Mouse (Mus musculus) lung, embryonic 16.5 days (tissue): ENCODE measurements at regions not wholly inside any gene's neighbourhood (a gene's known extent, or its start where the extent isn't known, plus 50 kb on each side); places are given as distances from the start of the nearest gene placed in this dataset.

ENCODE experiments used
- ATAC-seq: fragments of 200-750 bp; cut with Nextera tagmentation; 2 replicates; pipeline ENCODE4 v1.8.0; 2017; ENCODE audit warnings: low read depth, mild to moderate bottlenecking, moderate library complexity
- H3K27ac ChIP-seq: fragments of 300-500 bp; sonication (generic); 2 replicates; pipeline ENCODE4 v1.5.1; 2014; ENCODE audit warnings: mild to moderate bottlenecking, control low read depth, low read length
- H3K27me3 ChIP-seq: fragments of 300-500 bp; sonication (generic); 2 replicates; pipeline ENCODE4 v1.6.1; 2014; ENCODE audit warnings: low read depth, low read length, mixed read lengths; ENCODE audit not compliant: control insufficient read depth, insufficient read depth
- H3K36me3 ChIP-seq: fragments of 300-500 bp; sonication (generic); 2 replicates; pipeline ENCODE4 v1.6.1; 2014; ENCODE audit warnings: low read length; ENCODE audit not compliant: control insufficient read depth, insufficient read depth
- H3K4me1 ChIP-seq: fragments of 300-500 bp; sonication (generic); replicated peaks from 2 replicates; pipeline ENCODE4 v1.6.1; 2014; ENCODE audit warnings: low read length, mixed read lengths; ENCODE audit not compliant: control insufficient read depth, insufficient read depth
- H3K4me2 ChIP-seq: fragments of 300-500 bp; sonication (generic); 2 replicates; pipeline ENCODE4 v1.6.1; 2014; ENCODE audit warnings: low read depth, low read length, control low read depth
- H3K4me3 ChIP-seq: fragments of 300-500 bp; sonication (generic); 2 replicates; pipeline ENCODE4 v1.5.1; 2014; ENCODE audit warnings: mild to moderate bottlenecking, low read length, control low read depth
- H3K9ac ChIP-seq: fragments of 300-500 bp; sonication (generic); 2 replicates; pipeline ENCODE4 v1.6.1; 2014; ENCODE audit warnings: low read length, control low read depth
- H3K9me3 ChIP-seq: fragments of 300-500 bp; sonication (generic); 2 replicates; pipeline ENCODE4 v1.6.1; 2016; ENCODE audit warnings: low read length; ENCODE audit not compliant: control insufficient read depth
- WGBS: fragments of 180-500 bp; shearing (Covaris S2); extraction: QIAGEN DNeasy Blood & Tissue Kit; methylation state at CpG from one replicate; pipeline ENCODE4 v1.1.7; 2014; 5-methylcytosine and 5-hydroxymethylcytosine counted together

GRCm38 (mm10) chr16:95838886-95839430, 137.1 kb downstream of the Ets2 start:
- 16% methylated on average over 1 of the region's 1 CpGs for WGBS
- no peak overlapping the region for H3K9ac ChIP-seq

GRCm38 (mm10) chr16:95838478-95838846, 136.6 kb downstream of the Ets2 start:
- H3K9me3 ChIP-seq = no peaks in the 10 kb centered on the region
- no peak for ATAC-seq
- 95% methylated on average over 3 of the region's 3 CpGs for WGBS

More at GRCm38 (mm10) chr16:95838886-95839430, 137.1 kb downstream of the Ets2 start:
- ATAC-seq = no peak
- H3K27ac ChIP-seq = no peak overlapping the region
- no peak overlapping the region for H3K4me2 ChIP-seq
- no peak overlapping the region for H3K4me3 ChIP-seq
- no peaks in the 10 kb centered on the region for H3K27me3 ChIP-seq
- no peaks in the 10 kb centered on the region for H3K36me3 ChIP-seq
- peaks cover 17% of the 10 kb centered on the region for H3K4me1 ChIP-seq
- no peaks in the 10 kb centered on the region for H3K9me3 ChIP-seq

GRCm38 (mm10) chr16:95837723-95838477, 136.0 kb downstream of the Ets2 start:
- Histone ChIP-seq H3K9me3 (no peaks in the 10 kb centered on the region), H3K27me3 (no peaks in the 10 kb centered on the region), H3K27ac (no peak overlapping the region), H3K4me1 (peaks cover 24% of the 10 kb centered on the region), H3K9ac (no peak overlapping the region), H3K36me3 (no peaks in the 10 kb centered on the region), H3K4me2 (no peak overlapping the region), H3K4me3 (no peak overlapping the region)
- WGBS = 65% methylated on average over 5 of the region's 5 CpGs
- ATAC-seq = no peak

More at GRCm38 (mm10) chr16:95838478-95838846, 136.6 kb downstream of the Ets2 start:
- no peak overlapping the region for H3K9ac ChIP-seq
- no peaks in the 10 kb centered on the region for H3K27me3 ChIP-seq
- H3K4me2 ChIP-seq = no peak overlapping the region
- H3K36me3 ChIP-seq = no peaks in the 10 kb centered on the region
- H3K4me1 ChIP-seq = peaks cover 21% of the 10 kb centered on the region
- no peak overlapping the region for H3K27ac ChIP-seq
- no peak overlapping the region for H3K4me3 ChIP-seq

GRCm38 (mm10) chr16:95835941-95836340, 134.1 kb downstream of the Ets2 start:
- ATAC-seq = no peak
- WGBS = 97% methylated on average over 1 of the region's 1 CpGs

GRCm38 (mm10) chr16:95834556-95835288, 132.8 kb downstream of the Ets2 start:
- Histone ChIP-seq H3K9me3 (no peaks in the 10 kb centered on the region), H3K9ac (0 out of 2 replicates have a peak overlapping the region, but pooled peaks have one; percentile 0), H3K4me3 (no peak overlapping the region), H3K36me3 (no peaks in the 10 kb centered on the region), H3K27ac (peak overlapping the region; percentile 81), H3K4me2 (no peak overlapping the region), H3K4me1 (peaks cover 45% of the 10 kb centered on the region), H3K27me3 (no peaks in the 10 kb centered on the region)
- 37% methylated on average over 11 of the region's 11 CpGs for WGBS
- ATAC-seq = peak; percentile 47

More at GRCm38 (mm10) chr16:95835941-95836340, 134.1 kb downstream of the Ets2 start:
- H3K4me1 ChIP-seq = peaks cover 44% of the 10 kb centered on the region
- no peak overlapping the region for H3K4me3 ChIP-seq
- no peaks in the 10 kb centered on the region for H3K36me3 ChIP-seq
- no peaks in the 10 kb centered on the region for H3K9me3 ChIP-seq
- no peaks in the 10 kb centered on the region for H3K27me3 ChIP-seq
- no peak overlapping the region for H3K27ac ChIP-seq
- no peak overlapping the region for H3K9ac ChIP-seq
- no peak overlapping the region for H3K4me2 ChIP-seq

GRCm38 (mm10) chr16:95833455-95833854, 131.6 kb downstream of the Ets2 start:
- Histone ChIP-seq H3K36me3 (no peaks in the 10 kb centered on the region), H3K27ac (peak overlapping the region; percentile 81), H3K4me2 (no peak overlapping the region), H3K9me3 (no peaks in the 10 kb centered on the region), H3K4me3 (no peak overlapping the region), H3K9ac (no peak overlapping the region), H3K27me3 (no peaks in the 10 kb centered on the region), H3K4me1 (peaks cover 40% of the 10 kb centered on the region)
- no peak for ATAC-seq
- WGBS = 52% methylated on average over 10 of the region's 10 CpGs

- no peaks in the 10 kb centered on the region for H3K27me3 ChIP-seq
- no peaks in the 10 kb centered on the region for H3K9me3 ChIP-seq
- H3K4me2 ChIP-seq = no peak overlapping the region
- H3K36me3 ChIP-seq = no peaks in the 10 kb centered on the region
- ATAC-seq = no peak
- H3K4me3 ChIP-seq = no peak overlapping the region
- peaks cover 40% of the 10 kb centered on the region for H3K4me1 ChIP-seq
- H3K27ac ChIP-seq = peak overlapping the region; percentile 81
- H3K9ac ChIP-seq = no peak overlapping the region; the same call in 1 of the 2 replicates
- 25% methylated on average over 9 of the region's 9 CpGs for WGBS
Observed at GRCm38 (mm10) chr16:95832346-95832739, 130.5 kb downstream of the Ets2 start.

GRCm38 (mm10) chr16:95831566-95832345, 129.9 kb downstream of the Ets2 start:
- Histone ChIP-seq H3K4me2 (no peak overlapping the region), H3K9ac (no peak overlapping the region; the same call in 1 of the 2 replicates), H3K9me3 (no peaks in the 10 kb centered on the region), H3K4me1 (peaks cover 40% of the 10 kb centered on the region), H3K27ac (peak overlapping the region; percentile 81), H3K27me3 (no peaks in the 10 kb centered on the region), H3K4me3 (no peak overlapping the region), H3K36me3 (no peaks in the 10 kb centered on the region)
- WGBS = 20% methylated on average over 11 of the region's 11 CpGs
- peak; percentile 76 for ATAC-seq

DNA sequence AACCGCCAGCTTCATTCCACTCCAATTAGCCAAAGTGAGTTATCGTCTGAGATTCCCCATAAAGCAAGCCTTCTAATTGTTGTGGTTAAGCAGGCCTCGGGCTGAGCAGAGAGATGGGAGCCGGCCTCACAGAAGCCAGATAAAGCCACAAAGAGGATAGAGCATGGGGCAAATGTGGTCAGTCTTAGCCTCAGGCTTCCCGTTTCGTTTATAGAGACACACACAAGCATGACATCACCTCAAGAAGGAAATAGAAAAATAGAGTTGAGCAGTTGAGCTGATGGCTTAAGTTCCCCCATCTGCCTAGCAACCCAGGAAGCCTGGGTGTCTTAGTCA, 125.5 kb downstream of the Ets2 start:
- H3K4me2 ChIP-seq = no peak overlapping the region
- H3K27ac ChIP-seq = no peak overlapping the region
- no peak for ATAC-seq
- 69% methylated on average over 6 of the region's 6 CpGs for WGBS
- no peaks in the 10 kb centered on the region for H3K9me3 ChIP-seq
- H3K4me3 ChIP-seq = no peak overlapping the region
- no peak overlapping the region for H3K9ac ChIP-seq
- H3K36me3 ChIP-seq = no peaks in the 10 kb centered on the region
- H3K4me1 ChIP-seq = peaks cover 40% of the 10 kb centered on the region
- H3K27me3 ChIP-seq = no peaks in the 10 kb centered on the region
